Mouse (Mus musculus): ENCODE measurements around the gene Lpar3.

The Lpar3 gene

GRCm38 (mm10) chr3:146260845-146261244 lies 40.1 kb downstream of the Lpar3 start:
- no peak for DNase-seq (ENCODE audit: low read depth)

GRCm38 (mm10) chr3:146262536-146262935 lies 41.8 kb downstream of the Lpar3 start:
- no peak for DNase-seq (ENCODE audit: low read depth)

- DNase-seq (ENCODE audit: low read depth) = no peak
Measured at GRCm38 (mm10) chr3:146264146-146264545, 43.4 kb downstream of the Lpar3 start.

GRCm38 (mm10) chr3:146265545-146266130 lies 44.9 kb downstream of the Lpar3 start:
- no peak for DNase-seq (ENCODE audit: low read depth)

- DNase-seq (ENCODE audit: low read depth) = no peak
Measured at GRCm38 (mm10) chr3:146268024-146268801, 47.5 kb downstream of the Lpar3 start.

GRCm38 (mm10) chr3:146274503-146274902 lies 53.7 kb downstream of the Lpar3 start:
- DNase-seq (ENCODE audit: low read depth) = no peak

GRCm38 (mm10) chr3:146275360-146276025 lies 54.7 kb downstream of the Lpar3 start:
- DNase-seq (ENCODE audit: low read depth) = no peak

- no peak for DNase-seq (ENCODE audit: low read depth)
Measured at GRCm38 (mm10) chr3:146276026-146276409, 55.3 kb downstream of the Lpar3 start.

GRCm38 (mm10) chr3:146276991-146277390 lies 56.2 kb downstream of the Lpar3 start:
- no peak for DNase-seq (ENCODE audit: low read depth)

GRCm38 (mm10) chr3:146277456-146277855 lies 56.7 kb downstream of the Lpar3 start:
- DNase-seq (ENCODE audit: low read depth) = no peak

- DNase-seq (ENCODE audit: low read depth) = no peak
Measured at GRCm38 (mm10) chr3:146278195-146279140, 57.7 kb downstream of the Lpar3 start.

- DNase-seq (ENCODE audit: low read depth) = no peak
Measured at GRCm38 (mm10) chr3:146283732-146284361, 63.1 kb downstream of the Lpar3 start.

GRCm38 (mm10) chr3:146286118-146286517 lies 65.4 kb downstream of the Lpar3 start:
- no peak for DNase-seq (ENCODE audit: low read depth)

GRCm38 (mm10) chr3:146291928-146292327 lies 71.2 kb downstream of the Lpar3 start:
- DNase-seq (ENCODE audit: low read depth) = no peak

GRCm38 (mm10) chr3:146292515-146292914 lies 71.8 kb downstream of the Lpar3 start:
- no peak for DNase-seq (ENCODE audit: low read depth)

GRCm38 (mm10) chr3:146302451-146302850 lies 81.7 kb downstream of the Lpar3 start:
- no peak for DNase-seq (ENCODE audit: low read depth)

GRCm38 (mm10) chr3:146303194-146303593 lies 82.4 kb downstream of the Lpar3 start:
- DNase-seq (ENCODE audit: low read depth) = no peak

- no peak for DNase-seq (ENCODE audit: low read depth)
Measured at GRCm38 (mm10) chr3:146304556-146305405, 84.0 kb downstream of the Lpar3 start.

- no peak for DNase-seq (ENCODE audit: low read depth)
Measured at GRCm38 (mm10) chr3:146307341-146307740, 86.6 kb downstream of the Lpar3 start.

- DNase-seq (ENCODE audit: low read depth) = no peak
Measured at GRCm38 (mm10) chr3:146307886-146308285, 87.1 kb downstream of the Lpar3 start.

- no peak for DNase-seq (ENCODE audit: low read depth)
Measured at GRCm38 (mm10) chr3:146309586-146309985, 88.8 kb downstream of the Lpar3 start.

Data from fibroblast of lung, adult 2 months (primary cell).